Mouse (Mus musculus): ENCODE measurements at regions not wholly inside any gene's neighbourhood (a gene's known extent, or its start where the extent isn't known, plus 50 kb on each side); places are given as distances from the start of the nearest gene placed in this dataset.
"Not testable (repeated sequence)": the region's sequence is repeated elsewhere in the genome, so short reads cannot be mapped to it uniquely, and the experiment has no call there.

- not testable (repeated sequence) for H3K4me3 ChIP-seq (ENCODE audit: insufficient read depth, low read depth, low read length); H3K27ac ChIP-seq (ENCODE audit: insufficient read depth, low read depth, low read length); H3K4me1 ChIP-seq (ENCODE audit: control insufficient read depth, insufficient read depth, low read length); H3K36me3 ChIP-seq (ENCODE audit: control insufficient read depth, insufficient read depth, low read length); H3K27me3 ChIP-seq (replicated peaks; ENCODE audit: control insufficient read depth, insufficient read depth, low read length); DNase-seq
- WGBS = 90% methylated on average over 2 of the region's 2 CpGs
Measured at GRCm38 (mm10) chr8:55347851-55348250, 393.2 kb downstream of the Gpm6a start.

- not testable (repeated sequence) for H3K4me1 ChIP-seq (ENCODE audit: control insufficient read depth, insufficient read depth, low read length); H3K27ac ChIP-seq (ENCODE audit: insufficient read depth, low read depth, low read length); DNase-seq; H3K4me3 ChIP-seq (ENCODE audit: insufficient read depth, low read depth, low read length); H3K36me3 ChIP-seq (ENCODE audit: control insufficient read depth, insufficient read depth, low read length); H3K27me3 ChIP-seq (replicated peaks; ENCODE audit: control insufficient read depth, insufficient read depth, low read length)
- WGBS = 79% methylated on average over 11 of the region's 11 CpGs
Measured at GRCm38 (mm10) chr8:55359851-55360250, 405.2 kb downstream of the Gpm6a start.

DNA sequence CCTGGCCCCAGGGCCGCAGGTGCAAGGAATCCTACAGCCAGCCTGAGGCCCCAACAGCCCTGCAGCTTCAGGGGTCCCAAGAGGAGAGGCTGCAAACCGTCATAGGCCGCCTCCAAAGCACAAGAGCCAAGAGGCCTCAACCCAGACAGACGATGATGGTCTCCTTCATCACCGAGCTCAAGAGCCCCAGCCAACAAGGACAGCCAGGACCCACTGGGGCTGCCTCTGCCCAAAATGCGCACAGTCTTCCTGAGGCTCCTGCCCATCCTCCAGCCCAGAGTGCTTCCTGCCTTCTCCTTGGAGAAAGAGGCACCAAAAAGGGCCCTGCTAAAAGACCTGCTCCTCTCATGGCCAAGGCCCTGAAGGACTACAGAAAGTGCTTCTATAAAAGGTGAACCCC, 412.8 kb downstream of the Gpm6a start:
- H3K27me3 ChIP-seq (replicated peaks; ENCODE audit: control insufficient read depth, insufficient read depth, low read length); DNase-seq; H3K4me1 ChIP-seq (ENCODE audit: control insufficient read depth, insufficient read depth, low read length); H3K4me3 ChIP-seq (ENCODE audit: insufficient read depth, low read depth, low read length); H3K27ac ChIP-seq (ENCODE audit: insufficient read depth, low read depth, low read length); H3K36me3 ChIP-seq (ENCODE audit: control insufficient read depth, insufficient read depth, low read length): not testable (repeated sequence)
- WGBS = 89% methylated on average over 6 of the region's 6 CpGs

DNA sequence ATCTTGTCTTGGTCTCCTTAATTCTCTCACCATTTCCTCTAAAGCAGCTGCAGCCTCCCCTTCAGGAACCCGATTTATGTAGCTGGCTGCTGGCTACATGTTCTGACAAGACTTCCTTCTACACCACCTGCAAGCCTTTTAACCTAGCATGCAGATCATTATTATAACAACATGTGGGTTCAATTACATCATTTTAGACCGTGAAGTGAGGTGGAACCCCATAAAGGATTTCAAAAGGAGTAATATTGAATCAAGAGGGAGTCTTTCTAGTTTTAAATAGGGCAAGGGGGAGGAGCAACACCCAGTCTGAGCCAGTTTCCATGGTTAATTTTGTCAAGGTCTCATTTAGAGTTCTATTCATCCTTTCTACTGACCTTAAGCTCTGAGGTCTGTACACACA, 442.4 kb downstream of the Gpm6a start:
- Histone ChIP-seq H3K4me3 (ENCODE audit: insufficient read depth, low read depth, low read length) (no peak overlapping the region), H3K36me3 (ENCODE audit: control insufficient read depth, insufficient read depth, low read length) (no peaks in the 10 kb centered on the region), H3K27me3 (replicated peaks; ENCODE audit: control insufficient read depth, insufficient read depth, low read length) (no peaks in the 10 kb centered on the region), H3K4me1 (ENCODE audit: control insufficient read depth, insufficient read depth, low read length) (no peaks in the 10 kb centered on the region), H3K27ac (ENCODE audit: insufficient read depth, low read depth, low read length) (no peak overlapping the region)
- 43% methylated on average over 2 of the region's 2 CpGs for WGBS
- no peak for DNase-seq
- TF ChIP-seq CTCF (conservative IDR thresholded peaks at IDR 0.05; ENCODE audit: insufficient read depth, insufficient read length, low read depth, low read length) (no peak), POLR2A (IDR thresholded peaks at IDR 0.05; ENCODE audit: low read depth, low read length) (no peak)

- peak; percentile 58 for DNase-seq
- no peak for TF ChIP-seq CTCF (conservative IDR thresholded peaks at IDR 0.05; ENCODE audit: insufficient read depth, insufficient read length, low read depth, low read length)
- TF ChIP-seq POLR2A (IDR thresholded peaks at IDR 0.05; ENCODE audit: low read depth, low read length) = no peak
- Histone ChIP-seq H3K27ac (ENCODE audit: insufficient read depth, low read depth, low read length) (no peak overlapping the region), H3K27me3 (replicated peaks; ENCODE audit: control insufficient read depth, insufficient read depth, low read length) (no peaks in the 10 kb centered on the region), H3K36me3 (ENCODE audit: control insufficient read depth, insufficient read depth, low read length) (no peaks in the 10 kb centered on the region), H3K4me3 (ENCODE audit: insufficient read depth, low read depth, low read length) (no peak overlapping the region), H3K4me1 (ENCODE audit: control insufficient read depth, insufficient read depth, low read length) (no peaks in the 10 kb centered on the region)
Measured at GRCm38 (mm10) chr8:55398331-55398730, 443.7 kb downstream of the Gpm6a start.

DNA sequence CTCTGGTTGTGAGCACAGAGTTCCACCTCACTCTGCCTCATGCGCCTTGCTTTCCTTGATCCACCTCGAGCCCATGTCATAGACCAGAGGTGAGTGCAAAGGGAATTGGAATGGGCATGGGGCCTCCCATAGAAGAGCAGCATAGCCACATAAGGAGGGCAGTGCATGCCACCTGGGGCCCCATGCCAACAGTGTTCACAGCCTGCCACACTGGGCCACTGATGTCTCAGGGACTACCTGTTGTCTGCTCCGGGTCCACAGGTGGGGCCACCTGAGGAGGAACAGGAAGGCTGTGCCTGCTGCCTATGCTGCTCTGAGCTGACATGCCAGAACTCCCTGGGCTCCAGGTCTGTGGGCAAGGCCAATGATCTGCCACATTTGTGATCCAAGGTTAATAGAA, 445.8 kb downstream of the Gpm6a start:
- Histone ChIP-seq H3K4me3 (ENCODE audit: insufficient read depth, low read depth, low read length) (no peak overlapping the region), H3K27me3 (replicated peaks; ENCODE audit: control insufficient read depth, insufficient read depth, low read length) (no peaks in the 10 kb centered on the region), H3K36me3 (ENCODE audit: control insufficient read depth, insufficient read depth, low read length) (no peaks in the 10 kb centered on the region), H3K4me1 (ENCODE audit: control insufficient read depth, insufficient read depth, low read length) (no peaks in the 10 kb centered on the region), H3K27ac (ENCODE audit: insufficient read depth, low read depth, low read length) (no peak overlapping the region)
- WGBS = 65% methylated on average over 3 of the region's 3 CpGs
- no peak for DNase-seq
- no peak for TF ChIP-seq POLR2A (IDR thresholded peaks at IDR 0.05; ENCODE audit: low read depth, low read length)
- no peak for TF ChIP-seq CTCF (conservative IDR thresholded peaks at IDR 0.05; ENCODE audit: insufficient read depth, insufficient read length, low read depth, low read length)

DNA sequence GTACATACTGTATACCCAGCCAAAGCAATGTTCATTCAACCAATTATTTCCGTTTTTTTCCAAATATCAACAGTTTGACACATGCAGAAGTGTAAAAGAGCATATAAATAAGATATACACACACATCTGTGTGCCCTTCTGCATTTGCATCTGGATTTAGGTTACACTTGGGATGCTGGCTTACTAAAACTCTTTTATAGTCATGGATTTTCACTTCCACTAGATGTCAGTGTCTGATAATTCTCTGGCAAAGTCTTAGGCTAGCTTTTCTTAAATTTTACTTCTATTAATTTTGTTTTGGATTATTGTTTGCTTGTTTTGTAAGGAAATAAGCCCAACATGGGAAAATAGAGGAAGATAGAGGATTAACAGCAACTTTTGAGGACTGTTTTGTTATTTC, 452.3 kb downstream of the Gpm6a start:
- H3K36me3 ChIP-seq (ENCODE audit: control insufficient read depth, insufficient read depth, low read length); H3K27ac ChIP-seq (ENCODE audit: insufficient read depth, low read depth, low read length); H3K4me1 ChIP-seq (ENCODE audit: control insufficient read depth, insufficient read depth, low read length); H3K4me3 ChIP-seq (ENCODE audit: insufficient read depth, low read depth, low read length); H3K27me3 ChIP-seq (replicated peaks; ENCODE audit: control insufficient read depth, insufficient read depth, low read length); DNase-seq: not testable (repeated sequence)
- WGBS = 0% methylated on average over 1 of the region's 1 CpGs

Measured in kidney, adult 2 months (tissue).